Mouse (Mus musculus): Measurements from ENCODE around the gene Plod2. TPM values are rescaled to one million over a fixed set of nuclear protein-coding genes. Genes with fewer than 3 reads are reported as not detected.

Plod2 gene
- polyA plus RNA-seq, 2 experiments: 56.6 to 108 TPM

DNA sequence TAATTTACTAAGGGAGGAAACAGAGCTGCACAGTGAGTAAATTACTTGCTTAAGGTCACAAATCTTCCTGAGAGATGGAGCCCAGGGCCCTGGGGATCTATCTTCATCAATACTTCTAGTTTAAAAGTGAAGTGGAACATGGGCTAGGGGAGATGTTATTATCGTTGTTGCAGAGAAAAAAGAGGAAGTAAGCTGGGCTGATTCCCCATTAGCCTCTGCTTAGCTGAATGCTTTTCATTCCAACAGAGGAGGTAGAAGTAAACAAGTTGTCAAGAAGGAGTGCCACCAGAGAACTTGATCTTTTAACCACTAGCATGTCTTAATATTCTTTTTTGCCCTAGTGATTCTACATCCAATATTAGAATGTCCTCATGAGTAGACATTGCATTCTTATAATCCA is 99.7 kb downstream of the Plod2 start:
- H3K27me3 ChIP-seq (ENCODE audit: control insufficient read depth, insufficient read depth, low read length): no peaks in the 10 kb centered on the region
- ATAC-seq (ENCODE audit: low FRiP score, low read depth) (no peak), DNase-seq (ENCODE audit: low spot score) (no peak)
- no peak overlapping the region for H3K9ac ChIP-seq (ENCODE audit: low read depth, low read length, severe bottlenecking)
- no peak for TF ChIP-seq POLR2A (IDR thresholded peaks at IDR 0.05; ENCODE audit: borderline replicate concordance, extremely low read depth, insufficient read depth, insufficient read length)
- no peak overlapping the region for H3K27ac ChIP-seq (replicated peaks; ENCODE audit: low read depth, low read length)
- H3K4me3 ChIP-seq (replicated peaks; ENCODE audit: low read length): no peak overlapping the region
- H3K4me2 ChIP-seq (replicated peaks; ENCODE audit: low read depth, low read length, severe bottlenecking): no peak overlapping the region
- no peaks in the 10 kb centered on the region for H3K9me3 ChIP-seq (ENCODE audit: control insufficient read depth, low read length)
- 77% methylated on average over 1 of the region's 1 CpGs for WGBS
- no peaks in the 10 kb centered on the region for H3K4me1 ChIP-seq (ENCODE audit: control insufficient read depth, insufficient read depth, low read length)
- no peaks in the 10 kb centered on the region for H3K36me3 ChIP-seq (ENCODE audit: control insufficient read depth, insufficient read depth, low read length)

Other genes starting within 250 kb of the Plod2 start
- gene 1700057G04Rik, start 232.8 kb upstream of the Plod2 start, polyA plus RNA-seq (2012; rRNA removed): not detected in 2 replicates
- not detected in 2 replicates for gene 1700057G04Rik, start 232.8 kb upstream of the Plod2 start, polyA plus RNA-seq (2014; fragmentation: Nextera tagmentation; extraction: Ambion mirVana)
- 3.5 and 3.8 TPM in 2 replicates for gene Plscr4, start 84.8 kb upstream of the Plod2 start, polyA plus RNA-seq (2012; rRNA removed)
- gene Plscr4, start 84.8 kb upstream of the Plod2 start, polyA plus RNA-seq (2014; fragmentation: Nextera tagmentation; extraction: Ambion mirVana): 2.1 and 3.1 TPM in 2 replicates

Data from limb, embryonic 14.5 days (tissue).